Mouse (Mus musculus) testis, adult 2 months (tissue): ENCODE results near the gene Wdr3. TPM values are rescaled to one million over a fixed set of nuclear protein-coding genes. Genes with fewer than 3 reads are reported as not detected.

Experiments
- H3K27ac ChIP-seq: fragments of 200-500 bp; 2 replicates; pipeline ENCODE4 v1.5.1; 2012; ENCODE audit warnings: low read depth, low read length; ENCODE audit not compliant: control insufficient read depth, insufficient read depth
- H3K27me3 ChIP-seq: fragments of 200-500 bp; 2 replicates; pipeline ENCODE4 v1.6.1; 2012; ENCODE audit warnings: mild to moderate bottlenecking, low read length, moderate library complexity; ENCODE audit not compliant: control insufficient read depth, insufficient read depth
- H3K36me3 ChIP-seq: fragments of 200-500 bp; 2 replicates; pipeline ENCODE4 v1.6.1; 2012; ENCODE audit warnings: mild to moderate bottlenecking, low read length; ENCODE audit not compliant: control insufficient read depth, insufficient read depth
- H3K4me1 ChIP-seq: fragments of 200-500 bp; 2 replicates; pipeline ENCODE4 v1.6.1; 2012; ENCODE audit warnings: low read length; ENCODE audit not compliant: control insufficient read depth, insufficient read depth
- H3K4me3 ChIP-seq: fragments of 200-500 bp; 2 replicates; pipeline ENCODE4 v1.5.1; 2012; ENCODE audit warnings: low read depth, mild to moderate bottlenecking, low read length, moderate library complexity, mixed read lengths; ENCODE audit not compliant: control insufficient read depth
- CTCF ChIP-seq: fragments of 200-500 bp; IDR thresholded peaks from 2 replicates; pipeline ENCODE4 v1.5.1; 2012; ENCODE audit warnings: low read depth, mild to moderate bottlenecking, inconsistent platforms, low read length, moderate library complexity; ENCODE audit not compliant: control insufficient read depth, insufficient read depth, insufficient replicate concordance
- POLR2A ChIP-seq: fragments of 200-500 bp; IDR thresholded peaks from 2 replicates; pipeline ENCODE4 v1.6.1; 2012; ENCODE audit warnings: low read depth, mild to moderate bottlenecking, inconsistent platforms, low read length, moderate library complexity; ENCODE audit not compliant: control insufficient read depth
- polyA plus RNA-seq: library from polyadenylated mRNA; depleted of rRNA; stranded (reverse); fragments of >200 nt; gene quantifications from 2 replicates; pipeline ENCODE4 v1.2.3, GENCODE M21; 2012; rRNA removed

The Wdr3 gene
- 10.0 and 11.1 TPM in 2 replicates for polyA plus RNA-seq

- Histone ChIP-seq H3K4me1 (peaks cover 2% of the 10 kb centered on the region; the same call in 1 of the 2 replicates), H3K4me3 (peak within 1 kb of the TSS; percentile 86), H3K27ac (peak within 1 kb of the TSS; percentile 2; the same call in 1 of the 2 replicates), H3K27me3 (no peaks in the 10 kb centered on the region), H3K36me3 (no peaks in the 10 kb centered on the region)
- peak; percentile 98 for TF ChIP-seq POLR2A
- no peak for TF ChIP-seq CTCF
These were observed at the start of gene Wdr3, which contains the start of gene Gdap2 for GRCm38 (mm10) chr3:100162315-100163105. TSS of gene Wdr3 (minus strand) at chr3:100162407. TSS of gene Gdap2 (plus strand) at chr3:100162381.

- peaks cover 2% of the 10 kb centered on the region; the same call in 1 of the 2 replicates for H3K36me3 ChIP-seq
- no peak overlapping the region for H3K27ac ChIP-seq
- no peaks in the 10 kb centered on the region for H3K4me1 ChIP-seq
- no peak overlapping the region for H3K4me3 ChIP-seq
- TF ChIP-seq CTCF (no peak), POLR2A (no peak)
- no peaks in the 10 kb centered on the region for H3K27me3 ChIP-seq
These were observed 44.8 kb upstream of the Wdr3 start for GRCm38 (mm10) chr3:100206973-100207372.

GRCm38 (mm10) chr3:100201554-100201953, 39.3 kb upstream of the Wdr3 start:
- Histone ChIP-seq H3K27me3 (no peaks in the 10 kb centered on the region), H3K4me3 (no peak overlapping the region), H3K36me3 (peaks cover 6% of the 10 kb centered on the region), H3K4me1 (no peaks in the 10 kb centered on the region), H3K27ac (peak overlapping the region; percentile 57; the same call in 1 of the 2 replicates)
- TF ChIP-seq POLR2A: no peak
- no peak for TF ChIP-seq CTCF

- Histone ChIP-seq H3K27ac (no peak overlapping the region), H3K4me1 (no peaks in the 10 kb centered on the region), H3K4me3 (no peak overlapping the region), H3K36me3 (peaks cover 4% of the 10 kb centered on the region), H3K27me3 (no peaks in the 10 kb centered on the region)
- TF ChIP-seq CTCF (no peak), POLR2A (no peak)
These were observed 32.0 kb upstream of the Wdr3 start for GRCm38 (mm10) chr3:100194210-100194609.

- no peaks in the 10 kb centered on the region for H3K27me3 ChIP-seq
- TF ChIP-seq CTCF (no peak), POLR2A (no peak)
- H3K36me3 ChIP-seq: no peaks in the 10 kb centered on the region; the same call in 1 of the 2 replicates
- no peak overlapping the region for H3K27ac ChIP-seq
- no peak overlapping the region for H3K4me3 ChIP-seq
- H3K4me1 ChIP-seq: no peaks in the 10 kb centered on the region
These were observed 27.7 kb upstream of the Wdr3 start for GRCm38 (mm10) chr3:100189861-100190260.

- Histone ChIP-seq H3K4me3 (no peak overlapping the region), H3K36me3 (no peaks in the 10 kb centered on the region; the same call in 1 of the 2 replicates), H3K27ac (no peak overlapping the region), H3K4me1 (no peaks in the 10 kb centered on the region), H3K27me3 (no peaks in the 10 kb centered on the region)
- TF ChIP-seq POLR2A: no peak
- no peak for TF ChIP-seq CTCF
These were observed 27.2 kb upstream of the Wdr3 start for GRCm38 (mm10) chr3:100189444-100189843.

- Histone ChIP-seq H3K27me3 (no peaks in the 10 kb centered on the region), H3K36me3 (no peaks in the 10 kb centered on the region; the same call in 1 of the 2 replicates), H3K27ac (no peak overlapping the region), H3K4me3 (no peak overlapping the region), H3K4me1 (no peaks in the 10 kb centered on the region)
- TF ChIP-seq POLR2A (no peak), CTCF (no peak)
These were observed 18.3 kb upstream of the Wdr3 start for GRCm38 (mm10) chr3:100180471-100180870.
